Mouse (Mus musculus) heart, adult 2 months (tissue): ENCODE results near the gene B230217C12Rik.
A peak's percentile ranks its signal among the peaks of the same experiment; 100 is the strongest.

ENCODE experiments used
- CTCF ChIP-seq: fragments of 200-600 bp; IDR thresholded peaks from 2 replicates; pipeline ENCODE4 v1.8.1; 2022; ENCODE audit warnings: antibody characterized with exemption, mild to moderate bottlenecking, moderate library complexity
- POLR2A ChIP-seq: fragments of 200-500 bp; IDR thresholded peaks from 2 replicates; pipeline ENCODE4 v1.6.1; 2011; ENCODE audit warnings: mild to moderate bottlenecking, low read depth, low read length, control low read depth; ENCODE audit not compliant: insufficient read depth

- TF ChIP-seq CTCF (peak; percentile 96), POLR2A (no peak)
These were observed 47.4 kb upstream of the B230217C12Rik start for GRCm38 (mm10) chr11:97793165-97793564.
